Mouse (Mus musculus): ENCODE measurements around the gene Rasgrf2.

DNA sequence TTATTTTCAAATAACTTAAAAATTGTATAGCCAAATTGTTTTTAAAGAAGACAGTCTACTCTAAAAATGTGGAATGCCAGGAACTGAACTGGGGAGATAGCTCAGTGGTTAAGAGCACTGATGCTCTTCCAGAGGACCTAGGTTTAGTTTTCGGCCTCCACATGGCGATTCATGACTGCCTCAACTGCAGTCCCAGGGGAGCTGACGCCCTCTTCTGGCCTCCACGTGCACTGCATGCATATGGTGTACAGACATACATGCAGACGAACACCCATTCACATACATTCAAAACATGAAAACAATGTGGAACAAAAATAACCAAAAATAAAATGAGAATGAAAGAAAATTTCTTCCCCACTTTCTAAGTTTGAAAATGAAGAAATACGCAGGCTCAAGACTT lies 144.5 kb downstream of the Rasgrf2 start:
- no peak for TF ChIP-seq CTCF (IDR thresholded peaks at IDR 0.05; ENCODE audit: borderline replicate concordance, control insufficient read depth, extremely low read depth, insufficient read depth, low read length, poor library complexity)
- no peak for TF ChIP-seq POLR2A (IDR thresholded peaks at IDR 0.05; ENCODE audit: control insufficient read depth, extremely low read depth, insufficient read depth, low read length, poor library complexity)
